Mouse (Mus musculus) myocyte (in vitro differentiated cells): Measurements from ENCODE around the gene Mfge8.

Experiments
- CEBPB ChIP-seq: IDR thresholded peaks from 2 replicates; pipeline ENCODE4 v1.6.1; 2011; ENCODE audit warnings: mild to moderate bottlenecking, moderate library complexity; ENCODE audit not compliant: poor library complexity, insufficient read depth, severe bottlenecking
- E2F4 ChIP-seq: IDR thresholded peaks from one replicate; pipeline ENCODE4 v1.6.1; 2011; ENCODE audit warnings: mild to moderate bottlenecking, control low read depth, moderate library complexity; ENCODE audit not compliant: insufficient read depth
- MAX ChIP-seq: IDR thresholded peaks from one replicate; pipeline ENCODE4 v1.6.1; 2011; ENCODE audit warnings: low read depth, mild to moderate bottlenecking, control low read depth
- MYOG ChIP-seq, 3 experiments: IDR thresholded peaks; one replicate each; pipeline ENCODE4 v1.6.1; 2011; ENCODE audit warnings: control low read depth in 2 of 3, low read depth in 2 of 3, mild to moderate bottlenecking in 2 of 3; ENCODE audit not compliant: insufficient read length in 2 of 3, control insufficient read depth in 1 of 3, insufficient read depth in 1 of 3
- POLR2A ChIP-seq: IDR thresholded peaks from one replicate; pipeline ENCODE4 v1.6.1; 2011; ENCODE audit warnings: low read depth, mild to moderate bottlenecking, control low read depth, moderate library complexity; ENCODE audit not compliant: insufficient read length
- POLR2AphosphoS2 ChIP-seq: IDR thresholded peaks from one replicate; pipeline ENCODE4 v1.6.1; 2011; ENCODE audit warnings: low read depth, control low read depth; ENCODE audit not compliant: insufficient read length
- REST ChIP-seq: IDR thresholded peaks from one replicate; pipeline ENCODE4 v1.6.1; 2011; ENCODE audit warnings: mild to moderate bottlenecking, control low read depth, moderate library complexity; ENCODE audit not compliant: insufficient read depth, insufficient read length
- SRF ChIP-seq: IDR thresholded peaks from one replicate; pipeline ENCODE4 v1.6.1; 2011; ENCODE audit warnings: low read depth; ENCODE audit not compliant: control insufficient read depth, insufficient read length
- TCF12 ChIP-seq: IDR thresholded peaks from one replicate; pipeline ENCODE4 v1.6.1; 2011; ENCODE audit warnings: mild to moderate bottlenecking, control low read depth; ENCODE audit not compliant: poor library complexity, insufficient read depth, severe bottlenecking
- TCF3 ChIP-seq: IDR thresholded peaks from one replicate; pipeline ENCODE4 v1.6.1; 2011; ENCODE audit warnings: low read depth, control low read depth; ENCODE audit not compliant: insufficient read length
- USF1 ChIP-seq: IDR thresholded peaks from one replicate; pipeline ENCODE4 v1.6.1; 2011; ENCODE audit warnings: low read depth, mild to moderate bottlenecking, control low read depth, moderate library complexity

GRCm38 (mm10) chr7:79190592-79190991 lies 41.7 kb upstream of the Mfge8 start:
- TF ChIP-seq POLR2A (no peak), POLR2AphosphoS2 (no peak), USF1 (no peak), REST (no peak), CEBPB (no peak), TCF12 (no peak), E2F4 (no peak), MAX (no peak), MYOG (IDR thresholded peaks at IDR 0.05; ENCODE audit: control insufficient read depth in 1 of 3, insufficient read depth in 1 of 3, insufficient read length in 2 of 3, low read depth in 2 of 3) (no peak), TCF3 (no peak), SRF (no peak)
